Mouse (Mus musculus) cerebellum, adult 2 months (tissue): Measurements from ENCODE around the gene Gm45062. TPM values are rescaled to one million over a fixed set of nuclear protein-coding genes. Genes with fewer than 3 reads are reported as not detected.

ENCODE experiments used
- DNase-seq, 2 experiments: peaks; one replicate each; pipeline ENCODE4 v3.0.0; 2021
- H3K27ac ChIP-seq: fragments of 200-500 bp; 2 replicates; pipeline ENCODE4 v1.5.1; 2012; ENCODE audit warnings: low read length, control low read depth, inconsistent platforms; ENCODE audit not compliant: insufficient read depth
- H3K27me3 ChIP-seq: fragments of 200-500 bp; 2 replicates; pipeline ENCODE4 v1.6.1; 2012; ENCODE audit warnings: inconsistent platforms, mild to moderate bottlenecking, low read length, moderate library complexity; ENCODE audit not compliant: control insufficient read depth, insufficient read depth
- H3K4me1 ChIP-seq: fragments of 200-500 bp; 2 replicates; pipeline ENCODE4 v1.6.1; 2011; ENCODE audit warnings: low read length; ENCODE audit not compliant: control insufficient read depth, insufficient read depth
- H3K4me3 ChIP-seq: fragments of 200-500 bp; replicated peaks from 2 replicates; pipeline ENCODE3; 2011; ENCODE audit warnings: mild to moderate bottlenecking, low read depth, low read length, control low read depth; ENCODE audit not compliant: insufficient read depth
- CTCF ChIP-seq: fragments of 200-500 bp; IDR thresholded peaks from 2 replicates; pipeline ENCODE4 v1.5.1; 2011; ENCODE audit warnings: low read depth, mild to moderate bottlenecking, control low read depth, low read length, moderate library complexity, borderline replicate concordance; ENCODE audit not compliant: insufficient read depth
- POLR2A ChIP-seq: fragments of 200-500 bp; IDR thresholded peaks from 2 replicates; pipeline ENCODE4 v1.6.1; 2011; ENCODE audit warnings: low read length, control low read depth, borderline replicate concordance; ENCODE audit not compliant: insufficient read depth
- WGBS: fragments of 180-500 bp; shearing (Covaris S2); methylation state at CpG from one replicate; pipeline ENCODE4 v1.1.7; 2018; 5-methylcytosine and 5-hydroxymethylcytosine counted together
- polyA plus RNA-seq: library from polyadenylated mRNA; depleted of rRNA; stranded (reverse); fragments of >200 nt; gene quantifications from 2 replicates; pipeline ENCODE4 v1.2.3, GENCODE M21; 2012

Gm45062 gene
- polyA plus RNA-seq, 1 experiment, result 20.5 TPM

DNA sequence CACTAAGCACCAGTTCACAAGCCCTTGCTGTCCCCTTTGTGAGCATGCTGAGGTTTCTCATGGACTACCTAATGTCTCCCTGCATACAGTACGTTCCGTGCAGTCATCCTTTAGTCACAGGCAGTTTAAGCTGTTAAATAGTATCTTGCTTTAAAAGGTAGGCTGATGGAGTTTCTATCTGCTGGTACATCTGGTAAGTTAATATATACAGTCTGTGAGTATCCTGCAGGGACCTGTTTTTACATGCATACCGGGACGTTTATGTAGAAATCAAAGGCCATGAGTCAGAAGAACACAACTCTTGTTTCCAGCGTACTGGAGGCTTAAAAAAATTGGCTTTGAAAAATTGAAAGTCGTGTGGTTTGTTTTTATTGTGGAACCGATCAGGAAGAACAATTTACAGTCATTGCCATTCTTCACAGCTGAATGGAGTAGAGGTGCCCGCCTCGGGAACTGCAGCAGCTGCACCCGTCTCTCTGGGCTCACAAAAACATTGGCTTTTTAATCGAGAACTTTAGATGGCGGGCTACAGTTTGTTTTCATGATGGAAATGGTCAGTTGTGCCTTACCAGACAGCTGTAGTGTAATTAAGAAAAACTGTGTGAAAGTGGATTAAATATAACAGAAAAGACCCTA, 93.4 kb downstream of the Gm45062 start:
- Histone ChIP-seq H3K4me3 (no peak overlapping the region), H3K27me3 (no peaks in the 10 kb centered on the region), H3K4me1 (no peaks in the 10 kb centered on the region), H3K27ac (no peak overlapping the region)
- TF ChIP-seq POLR2A (no peak), CTCF (no peak)
- 52% methylated on average over 12 of the region's 12 CpGs for WGBS
- no peak for DNase-seq

GRCm38 (mm10) chr6:8353461-8353860, 94.2 kb downstream of the Gm45062 start:
- WGBS, result 64% methylated on average over 4 of the region's 4 CpGs

DNA sequence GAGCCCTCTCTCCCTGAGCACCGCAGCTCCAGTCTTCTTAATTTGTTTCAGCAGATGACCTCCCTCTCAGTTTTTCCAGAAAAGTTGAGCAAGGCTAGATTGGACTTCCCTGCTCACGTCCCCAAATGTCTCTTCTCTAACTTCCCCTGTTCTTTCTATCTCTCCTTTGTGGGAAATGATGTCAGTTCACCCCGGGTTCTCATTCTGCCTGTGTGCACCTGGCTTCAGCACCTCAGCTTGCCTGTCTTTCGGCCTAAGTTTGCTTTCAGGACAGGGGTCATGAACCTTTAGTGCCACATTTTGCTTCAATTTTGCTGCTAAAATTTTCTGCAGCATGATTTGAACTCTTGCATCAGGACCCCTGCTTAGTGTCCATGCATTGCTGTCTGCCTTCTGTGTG, 95.6 kb downstream of the Gm45062 start:
- H3K4me1 ChIP-seq, result no peaks in the 10 kb centered on the region
- WGBS, result 89% methylated on average over 4 of the region's 4 CpGs
- no peak overlapping the region for H3K27ac ChIP-seq
- H3K4me3 ChIP-seq, result no peak overlapping the region
- TF ChIP-seq POLR2A, result no peak
- TF ChIP-seq CTCF, result no peak
- DNase-seq, result no peak
- H3K27me3 ChIP-seq, result no peaks in the 10 kb centered on the region

More at GRCm38 (mm10) chr6:8353461-8353860, 94.2 kb downstream of the Gm45062 start:
- no peak for DNase-seq
- H3K27ac ChIP-seq, result no peak overlapping the region
- no peak overlapping the region for H3K4me3 ChIP-seq
- H3K4me1 ChIP-seq, result no peaks in the 10 kb centered on the region
- no peaks in the 10 kb centered on the region for H3K27me3 ChIP-seq
- TF ChIP-seq CTCF, result no peak
- no peak for TF ChIP-seq POLR2A

DNA sequence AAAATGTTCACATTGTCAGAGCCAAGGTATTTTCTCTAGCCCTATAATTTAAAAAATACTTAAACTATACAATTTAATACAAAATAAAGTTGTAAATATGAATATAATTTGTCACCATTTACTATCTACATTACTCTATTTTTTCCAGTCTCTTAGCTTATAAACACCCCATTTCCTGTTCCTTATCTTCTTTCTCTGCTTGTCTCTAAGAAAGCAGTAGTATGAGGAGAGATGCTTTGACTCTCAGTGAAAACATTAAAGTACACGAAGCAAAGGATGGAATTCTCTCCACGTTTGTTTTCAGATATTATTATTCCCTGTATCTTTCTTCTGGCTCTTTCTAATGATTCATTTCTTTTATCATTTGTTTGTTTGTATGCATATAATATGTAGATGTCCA, 99.0 kb downstream of the Gm45062 start:
- no peak for DNase-seq
- Histone ChIP-seq H3K27ac (no peak overlapping the region), H3K4me1 (no peaks in the 10 kb centered on the region), H3K27me3 (no peaks in the 10 kb centered on the region), H3K4me3 (no peak overlapping the region)
- WGBS, result 83% methylated on average over 2 of the region's 2 CpGs
- TF ChIP-seq CTCF (no peak), POLR2A (no peak)

GRCm38 (mm10) chr6:8358782-8359181, 99.5 kb downstream of the Gm45062 start:
- no peaks in the 10 kb centered on the region for H3K4me1 ChIP-seq
- TF ChIP-seq POLR2A, result no peak
- TF ChIP-seq CTCF, result no peak
- H3K27ac ChIP-seq, result no peak overlapping the region
- DNase-seq, result no peak
- no peak overlapping the region for H3K4me3 ChIP-seq
- no peaks in the 10 kb centered on the region for H3K27me3 ChIP-seq
- WGBS, result 64% methylated on average over 2 of the region's 2 CpGs

- no peak overlapping the region for H3K27ac ChIP-seq
- no peak overlapping the region for H3K4me3 ChIP-seq
- WGBS, result 94% methylated on average over 7 of the region's 7 CpGs
- no peaks in the 10 kb centered on the region for H3K27me3 ChIP-seq
- TF ChIP-seq POLR2A (no peak), CTCF (no peak)
- H3K4me1 ChIP-seq, result no peaks in the 10 kb centered on the region
- DNase-seq, result no peak
Measured at GRCm38 (mm10) chr6:8360805-8361204, 101.6 kb downstream of the Gm45062 start.

DNA sequence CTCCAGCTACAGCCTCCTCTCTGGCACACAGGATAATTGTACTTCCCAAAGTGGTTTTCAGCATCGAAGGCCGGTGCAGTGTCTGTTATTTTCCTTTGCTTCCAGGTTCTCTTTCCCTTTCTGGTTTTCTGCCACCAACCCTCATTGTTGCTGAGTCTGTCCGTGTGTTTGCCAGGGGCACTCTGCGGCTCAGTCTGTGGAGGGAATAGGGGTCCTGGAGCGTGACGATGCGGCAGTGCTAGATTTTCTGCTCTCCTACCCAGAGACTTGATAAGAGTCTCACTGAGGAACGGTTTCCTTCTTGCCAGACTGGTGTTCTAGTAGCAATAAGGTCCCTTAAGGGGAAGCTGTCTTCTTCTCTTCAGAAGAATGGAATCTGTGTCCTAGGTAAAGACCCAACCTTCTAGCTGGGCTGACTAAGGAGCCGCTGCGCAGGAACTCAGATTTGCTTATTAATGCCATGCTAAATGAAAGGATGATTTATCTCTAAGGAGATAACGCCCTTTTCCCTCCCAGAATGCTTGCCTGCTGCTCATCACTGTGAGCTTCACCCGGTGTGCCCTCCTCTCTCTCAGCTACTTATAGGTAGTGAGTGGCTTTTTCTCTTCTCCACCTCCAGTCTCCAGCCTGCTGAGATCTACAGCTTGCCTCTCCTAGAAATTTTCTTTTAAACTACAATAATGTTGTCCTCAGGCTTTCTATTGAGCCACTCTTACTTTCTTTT, 104.9 kb downstream of the Gm45062 start:
- H3K27ac ChIP-seq, result no peak overlapping the region
- TF ChIP-seq CTCF (no peak), POLR2A (no peak)
- DNase-seq, result no peak
- no peaks in the 10 kb centered on the region for H3K27me3 ChIP-seq
- WGBS, result 33% methylated on average over 12 of the region's 12 CpGs
- H3K4me3 ChIP-seq, result peak overlapping the region; percentile 9
- no peaks in the 10 kb centered on the region for H3K4me1 ChIP-seq

- Histone ChIP-seq H3K4me3 (no peak overlapping the region), H3K27ac (no peak overlapping the region), H3K27me3 (no peaks in the 10 kb centered on the region), H3K4me1 (no peaks in the 10 kb centered on the region)
- WGBS, result 82% methylated on average over 11 of the region's 11 CpGs
- no peak for TF ChIP-seq CTCF
- no peak for DNase-seq
Measured at GRCm38 (mm10) chr6:8364757-8365150, 105.5 kb downstream of the Gm45062 start.
